Mouse (Mus musculus): ENCODE measurements around the gene Tpra1.

DNA sequence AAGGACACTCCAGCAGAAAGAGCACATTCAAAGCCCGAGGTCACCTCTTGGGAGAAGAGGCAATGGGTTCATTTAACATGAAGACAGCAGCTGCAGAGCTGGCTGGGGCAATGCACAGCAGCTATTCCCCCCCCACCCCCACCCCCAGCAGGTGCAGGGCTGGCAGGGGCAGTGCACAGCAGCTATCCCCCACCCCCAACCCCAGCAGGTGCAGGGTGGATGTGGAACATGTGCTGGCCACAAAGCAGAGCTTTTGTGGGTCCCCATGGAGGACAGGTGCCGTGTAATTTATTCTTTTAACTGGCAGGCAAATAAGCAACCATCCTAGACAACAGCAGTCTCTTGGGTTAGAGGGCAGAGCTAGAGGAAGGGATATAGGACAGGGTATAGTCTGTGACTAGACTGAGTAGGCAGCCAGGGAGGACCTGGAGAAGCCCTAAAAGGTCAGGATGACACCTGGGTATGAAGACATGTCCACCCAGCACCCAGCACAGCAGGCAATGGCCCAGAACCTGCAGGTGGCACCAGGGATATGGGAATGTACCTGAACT lies 15.6 kb upstream of the Tpra1 start:
- TF ChIP-seq POLR2A (IDR thresholded peaks at IDR 0.05; ENCODE audit: low read depth, low read length) = no peak
- TF ChIP-seq CTCF (IDR thresholded peaks at IDR 0.05; ENCODE audit: extremely low read depth, insufficient read length, insufficient replicate concordance, low read depth, low read length) = no peak
